In genomic region chr4:139581427-139582051, GRCm38 (mm10) we compare ENCODE assay signal across 10 mouse cellular contexts. TPM values are rescaled to one million over a fixed set of nuclear protein-coding genes. Genes with fewer than 3 reads are reported as not detected.
A peak's percentile ranks its signal among the peaks of the same experiment; 100 is the strongest.
DNase-seq lines count a peak whose midpoint lies in the region; ATAC-seq and TF ChIP-seq lines count a peak whose summit lies in the region.
"Had no signal": no experiment of that assay in that cellular context is flagged by ENCODE, and none has a peak within 500 bp of the region (broad histone marks: within the 10 kb centered on the region; RNA-seq: fewer than 3 reads in every experiment).

No protein-coding gene starts in this region.

- H3K9me3 ChIP-seq in ES-E14 (ENCODE audit: control insufficient read depth, insufficient read depth, low read depth, low read length): no peaks in the 10 kb centered on the region
- no peaks in the 10 kb centered on the region for H3K9me3 ChIP-seq in limb, embryonic 12.5 days
- no peaks in the 10 kb centered on the region for H3K9me3 ChIP-seq in neural tube, embryonic 13.5 days

- WGBS in limb, embryonic 12.5 days: 26% methylated on average over 6 of the region's 6 CpGs
- WGBS in neural tube, embryonic 13.5 days: 19% methylated on average over 6 of the region's 6 CpGs

- H3K4me3 ChIP-seq in ES-E14 (ENCODE audit: insufficient read depth in 1 of 2, low read depth in 1 of 2, low read length in 2 of 2, poor library complexity in 1 of 2, severe bottlenecking in 1 of 2): peak overlapping the region in 1 of 2 experiments; percentile 12; a peak in 1 of 4 replicates
- peak overlapping the region; percentile 1 for H3K4me3 ChIP-seq in limb, embryonic 12.5 days (replicated peaks)
- H3K4me3 ChIP-seq in neural tube, embryonic 13.5 days: peak overlapping the region; percentile 18

- no peak overlapping the region for H3K27ac ChIP-seq in ES-E14 (ENCODE audit: insufficient read depth, low read depth, low read length, poor library complexity, severe bottlenecking)
- H3K27ac ChIP-seq in limb, embryonic 12.5 days: peak overlapping the region; percentile 87
- peak overlapping the region; percentile 91 for H3K27ac ChIP-seq in neural tube, embryonic 13.5 days (replicated peaks)
- H3K27ac ChIP-seq: macrophage had no signal

- peaks cover 0 to 34% of the 10 kb centered on the region in 2 experiments; a peak in 2 of 4 replicates for H3K4me1 ChIP-seq in ES-E14 (ENCODE audit: control insufficient read depth in 2 of 2, insufficient read depth in 2 of 2, low read length in 2 of 2, poor library complexity in 1 of 2)
- peaks cover 65% of the 10 kb centered on the region for H3K4me1 ChIP-seq in limb, embryonic 12.5 days (replicated peaks)
- peaks cover 100% of the 10 kb centered on the region for H3K4me1 ChIP-seq in neural tube, embryonic 13.5 days (replicated peaks)

- peak overlapping the region; percentile 22; the same call in 1 of the 2 replicates for H3K9ac ChIP-seq in ES-E14 (ENCODE audit: insufficient read depth, low read depth, low read length, poor library complexity, severe bottlenecking)
- H3K9ac ChIP-seq in limb, embryonic 12.5 days (replicated peaks): peak overlapping the region; percentile 48; the same call in 1 of the 2 replicates
- H3K9ac ChIP-seq in neural tube, embryonic 13.5 days: peak overlapping the region; percentile 67

- peak overlapping the region; percentile 45 for H3K4me2 ChIP-seq in limb, embryonic 12.5 days
- H3K4me2 ChIP-seq in neural tube, embryonic 13.5 days: peak overlapping the region; percentile 89

- H3K27me3 ChIP-seq in limb, embryonic 12.5 days: no peaks in the 10 kb centered on the region
- H3K27me3 ChIP-seq in neural tube, embryonic 13.5 days: no peaks in the 10 kb centered on the region

- DNase-seq in ES-E14 (ENCODE audit: low read depth, low spot score): no peak
- DNase-seq in cerebellum, adult 8-10 months: peak; percentile 48
- DNase-seq in heart, postnatal 14 days: peak; percentile 55 to 65
- DNase-seq in urinary bladder, postnatal 4 days (ENCODE audit: low spot score in 2 of 2): no peak
- DNase-seq in urinary bladder, postnatal 36 days (ENCODE audit: low spot score in 2 of 2): no peak
- no peak for DNase-seq in urinary bladder, adult 2 months (ENCODE audit: low spot score)

- ATAC-seq in limb, embryonic 12.5 days (ENCODE audit: insufficient number of reproducible peaks, insufficient read depth, low FRiP score, low TSS enrichment, low read depth): no peak
- ATAC-seq in neural tube, embryonic 13.5 days (ENCODE audit: low read depth): no peak; the same call in 1 of the 2 replicates

- intact Hi-C loops in heart, postnatal 14 days (cut with DNase I): no loop called here

- no peaks in the 10 kb centered on the region; the same call in 1 of the 2 replicates for H3K36me3 ChIP-seq in ES-E14 (ENCODE audit: control insufficient read depth, insufficient read depth, low read length, poor library complexity, severe bottlenecking)
- no peaks in the 10 kb centered on the region for H3K36me3 ChIP-seq in limb, embryonic 12.5 days
- H3K36me3 ChIP-seq in neural tube, embryonic 13.5 days: no peaks in the 10 kb centered on the region

- in situ Hi-C loops in ES-E14 (cut with MboI; ENCODE audit: low sequenced_read_pairs in 2 of 2, unreplicated experiment in 2 of 2): no loop called here

TF ChIP-seq in ES-E14, 5 proteins besides CTCF, POLR2A, EP300 and RAD21:
- no peak for TF ChIP-seq CHD2 (IDR thresholded peaks at IDR 0.05; ENCODE audit: low read depth, low read length)
- TF ChIP-seq ZNF384 (IDR thresholded peaks at IDR 0.05; ENCODE audit: low read depth, low read length): no peak
- TF ChIP-seq MAFK (IDR thresholded peaks at IDR 0.05; ENCODE audit: insufficient read depth, low read depth, low read length): no peak
- TF ChIP-seq ZC3H11A (IDR thresholded peaks at IDR 0.05; ENCODE audit: borderline replicate concordance, low read depth, low read length): no peak
- TF ChIP-seq HCFC1 (IDR thresholded peaks at IDR 0.05; ENCODE audit: borderline replicate concordance, insufficient read depth, low read length): no peak

RNA-seq across cellular contexts. Expression of gene Gm21969, which starts 21.4 kb away (rescaled TPM):
- 0.09 and 0.16 TPM in 2 replicates for total RNA-seq in ES-E14 (2012; rRNA removed)
- not detected for total RNA-seq in heart, postnatal 14 days (2021)
- not detected in 2 replicates for polyA plus RNA-seq in limb, embryonic 12.5 days (2016; fragmentation: Nextera tagmentation; extraction: Ambion mirVana)
- not detected in 2 replicates for polyA plus RNA-seq in neural tube, embryonic 13.5 days (2015; fragmentation: Nextera tagmentation; extraction: Ambion mirVana)
- 0.04 TPM in 1 of 2 replicates, not detected in the other for polyA plus RNA-seq in urinary bladder, adult 2 months (2012; rRNA removed)
- total RNA-seq: adrenal gland, postnatal 36 days had no signal
- polyA plus RNA-seq: macrophage had no signal

RNA-seq across cellular contexts. Expression of gene Aldh4a1, which starts 41.1 kb away (rescaled TPM):
- total RNA-seq in ES-E14 (2012; rRNA removed): 63.5 and 84.0 TPM in 2 replicates
- total RNA-seq in heart, postnatal 14 days (2021): 10 to 100 TPM; 28.4 to 31.5 TPM
- 24.3 and 25.3 TPM in 2 replicates for polyA plus RNA-seq in limb, embryonic 12.5 days (2016; fragmentation: Nextera tagmentation; extraction: Ambion mirVana)
- polyA plus RNA-seq in neural tube, embryonic 13.5 days (2015; fragmentation: Nextera tagmentation; extraction: Ambion mirVana): 23.6 and 24.5 TPM in 2 replicates
- polyA plus RNA-seq in urinary bladder, adult 2 months (2012; rRNA removed): 26.5 and 33.0 TPM in 2 replicates

RNA-seq across cellular contexts. Expression of gene Iffo2, which starts 51.2 kb away (rescaled TPM):
- 11.2 and 19.3 TPM in 2 replicates for total RNA-seq in ES-E14 (2012; rRNA removed)
- total RNA-seq in heart, postnatal 14 days (2021): 1 to 10 TPM; 8.7 to 9.1 TPM
- 4.1 and 5.9 TPM in 2 replicates for polyA plus RNA-seq in limb, embryonic 12.5 days (2016; fragmentation: Nextera tagmentation; extraction: Ambion mirVana)
- polyA plus RNA-seq in neural tube, embryonic 13.5 days (2015; fragmentation: Nextera tagmentation; extraction: Ambion mirVana): 4.6 and 5.3 TPM in 2 replicates
- polyA plus RNA-seq in urinary bladder, adult 2 months (2012; rRNA removed): 7.7 and 9.8 TPM in 2 replicates

Comparison
In these comparisons a context has a peak if more than half of its experiments do, and no peak if none do; other contexts are left out.
1. DNase-seq: peak in cerebellum, adult 8-10 months (single experiment) and heart, postnatal 14 days (2 of 2); none in ES-E14 (single experiment), urinary bladder, postnatal 4 days (0 of 2), urinary bladder, postnatal 36 days (0 of 2) and urinary bladder, adult 2 months (single experiment).
2. Peak in every context shown above with its lines, with median percentiles within 50 percentile points of each other: H3K9ac ChIP-seq.